Mouse (Mus musculus) hindbrain, embryonic 16.5 days (tissue): ENCODE results near the gene Stra6. TPM values are rescaled to one million over a fixed set of nuclear protein-coding genes. Genes with fewer than 3 reads are reported as not detected.

Source experiments
- polyA plus RNA-seq: library from polyadenylated mRNA; unstranded; fragments of >200 nt; fragmentation: Nextera tagmentation; extraction: Ambion mirVana; gene quantifications from 2 replicates; pipeline ENCODE4 v1.2.1, GENCODE M21; 2015

Stra6 gene
- polyA plus RNA-seq, 1 experiment from 2014 or later: 11.6 TPM

Other genes with a start within 250 kb of the Stra6 start
- 5.4 and 8.6 TPM in 2 replicates for gene Arid3b, start 227.0 kb upstream of the Stra6 start, polyA plus RNA-seq
- gene Ubl7, start 152.8 kb upstream of the Stra6 start, polyA plus RNA-seq: 169 and 177 TPM in 2 replicates
- gene Sema7a, start 123.7 kb upstream of the Stra6 start, polyA plus RNA-seq: 2.1 and 2.9 TPM in 2 replicates
- gene Cyp11a1, start 57.4 kb upstream of the Stra6 start, polyA plus RNA-seq: 1.7 and 2.4 TPM in 2 replicates
- 0.43 and 0.79 TPM in 2 replicates for gene Ccdc33, start 55.0 kb downstream of the Stra6 start, polyA plus RNA-seq
- gene Islr, start 140.5 kb downstream of the Stra6 start, polyA plus RNA-seq: 40.4 and 50.5 TPM in 2 replicates
- gene Islr2, start 140.5 kb downstream of the Stra6 start, polyA plus RNA-seq: 13.8 and 21.5 TPM in 2 replicates
- gene Pml, start 186.0 kb downstream of the Stra6 start, polyA plus RNA-seq: 3.9 and 6.0 TPM in 2 replicates
- gene Stoml1, start 189.4 kb downstream of the Stra6 start, polyA plus RNA-seq: 141 and 142 TPM in 2 replicates
- 7.4 and 10.2 TPM in 2 replicates for gene Loxl1, start 249.4 kb downstream of the Stra6 start, polyA plus RNA-seq